Mouse (Mus musculus): ENCODE measurements around the gene Tspan4. TPM values are rescaled to one million over a fixed set of nuclear protein-coding genes. Genes with fewer than 3 reads are reported as not detected.

The Tspan4 gene
- polyA plus RNA-seq, 1 experiment from 2014 or later: 61.5 TPM

GRCm38 (mm10) chr7:141432741-141433516, 42.1 kb upstream of the Tspan4 start:
- WGBS: 92% methylated on average over 6 of the region's 6 CpGs
- no peak overlapping the region for H3K4me3 ChIP-seq (ENCODE audit: low read length)
- H3K9me3 ChIP-seq (replicated peaks; ENCODE audit: control insufficient read depth, low read length): no peaks in the 10 kb centered on the region
- peaks cover 11% of the 10 kb centered on the region for H3K36me3 ChIP-seq (ENCODE audit: control insufficient read depth, insufficient read depth)
- no peak for ATAC-seq (replicated peaks; ENCODE audit: extremely low read depth, insufficient read depth, low FRiP score)
- H3K4me1 ChIP-seq (ENCODE audit: control insufficient read depth, insufficient read depth, low read length): peaks cover 35% of the 10 kb centered on the region
- H3K27me3 ChIP-seq (ENCODE audit: control insufficient read depth, insufficient read depth, low read length): no peaks in the 10 kb centered on the region
- no peak overlapping the region for H3K9ac ChIP-seq (ENCODE audit: low read length)
- no peak overlapping the region for H3K4me2 ChIP-seq (ENCODE audit: low read depth, low read length)
- no peak overlapping the region for H3K27ac ChIP-seq (ENCODE audit: low read length)

GRCm38 (mm10) chr7:141433517-141434400, 41.3 kb upstream of the Tspan4 start:
- 73% methylated on average over 15 of the region's 15 CpGs for WGBS
- H3K27ac ChIP-seq (ENCODE audit: low read length): 0 out of 2 replicates have a peak overlapping the region, but pooled peaks have one; percentile 10

DNA sequence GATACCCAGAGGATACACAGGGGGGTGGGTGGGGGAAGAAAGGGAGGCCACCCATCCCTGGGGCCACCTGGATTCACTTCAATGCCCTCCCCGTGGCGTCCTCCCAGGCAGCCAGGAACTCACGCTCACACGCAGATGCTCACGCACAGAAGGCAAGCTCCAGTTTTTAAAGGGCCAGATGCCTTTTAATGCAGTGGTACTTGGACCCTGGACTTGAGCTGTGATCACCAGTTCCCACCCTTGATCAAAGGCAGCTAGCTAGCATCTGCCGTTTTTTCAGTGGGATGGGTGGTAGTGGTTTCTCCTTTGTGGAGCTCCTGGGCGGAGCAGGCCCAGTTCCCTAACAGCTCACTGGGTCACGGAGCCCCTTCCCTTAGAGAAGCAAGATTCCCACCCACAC, 40.6 kb upstream of the Tspan4 start:
- 16% methylated on average over 8 of the region's 8 CpGs for WGBS
- H3K36me3 ChIP-seq (ENCODE audit: control insufficient read depth, insufficient read depth): peaks cover 18% of the 10 kb centered on the region
- peak overlapping the region; percentile 73 for H3K9ac ChIP-seq (ENCODE audit: low read length)
- H3K4me1 ChIP-seq (ENCODE audit: control insufficient read depth, insufficient read depth, low read length): peaks cover 27% of the 10 kb centered on the region
- H3K4me3 ChIP-seq (ENCODE audit: low read length): peak overlapping the region; percentile 64
- no peaks in the 10 kb centered on the region for H3K9me3 ChIP-seq (replicated peaks; ENCODE audit: control insufficient read depth, low read length)
- H3K4me2 ChIP-seq (ENCODE audit: low read depth, low read length): peak overlapping the region; percentile 81
- no peak for ATAC-seq (replicated peaks; ENCODE audit: extremely low read depth, insufficient read depth, low FRiP score)
- H3K27me3 ChIP-seq (ENCODE audit: control insufficient read depth, insufficient read depth, low read length): no peaks in the 10 kb centered on the region
- peak overlapping the region; percentile 19 for H3K27ac ChIP-seq (ENCODE audit: low read length)

More at GRCm38 (mm10) chr7:141433517-141434400, 41.3 kb upstream of the Tspan4 start:
- peak overlapping the region; percentile 73 for H3K9ac ChIP-seq (ENCODE audit: low read length)
- H3K4me1 ChIP-seq (ENCODE audit: control insufficient read depth, insufficient read depth, low read length): peaks cover 32% of the 10 kb centered on the region
- no peaks in the 10 kb centered on the region for H3K9me3 ChIP-seq (replicated peaks; ENCODE audit: control insufficient read depth, low read length)
- H3K36me3 ChIP-seq (ENCODE audit: control insufficient read depth, insufficient read depth): peaks cover 15% of the 10 kb centered on the region
- no peak for ATAC-seq (replicated peaks; ENCODE audit: extremely low read depth, insufficient read depth, low FRiP score)
- peak overlapping the region; percentile 64 for H3K4me3 ChIP-seq (ENCODE audit: low read length)
- H3K27me3 ChIP-seq (ENCODE audit: control insufficient read depth, insufficient read depth, low read length): no peaks in the 10 kb centered on the region
- peak overlapping the region; percentile 81 for H3K4me2 ChIP-seq (ENCODE audit: low read depth, low read length)

- ATAC-seq (replicated peaks; ENCODE audit: extremely low read depth, insufficient read depth, low FRiP score): peak; percentile 43
- H3K36me3 ChIP-seq (ENCODE audit: control insufficient read depth, insufficient read depth): peaks cover 18% of the 10 kb centered on the region
- H3K9ac ChIP-seq (ENCODE audit: low read length): peak overlapping the region; percentile 73
- H3K27me3 ChIP-seq (ENCODE audit: control insufficient read depth, insufficient read depth, low read length): no peaks in the 10 kb centered on the region
- no peaks in the 10 kb centered on the region for H3K9me3 ChIP-seq (replicated peaks; ENCODE audit: control insufficient read depth, low read length)
- peaks cover 21% of the 10 kb centered on the region for H3K4me1 ChIP-seq (ENCODE audit: control insufficient read depth, insufficient read depth, low read length)
- 3% methylated on average over 17 of the region's 17 CpGs for WGBS
- peak overlapping the region; percentile 81 for H3K4me2 ChIP-seq (ENCODE audit: low read depth, low read length)
- peak overlapping the region; percentile 64 for H3K4me3 ChIP-seq (ENCODE audit: low read length)
- peak overlapping the region; percentile 19 for H3K27ac ChIP-seq (ENCODE audit: low read length)
Observed at GRCm38 (mm10) chr7:141435129-141435855, 39.7 kb upstream of the Tspan4 start.

DNA sequence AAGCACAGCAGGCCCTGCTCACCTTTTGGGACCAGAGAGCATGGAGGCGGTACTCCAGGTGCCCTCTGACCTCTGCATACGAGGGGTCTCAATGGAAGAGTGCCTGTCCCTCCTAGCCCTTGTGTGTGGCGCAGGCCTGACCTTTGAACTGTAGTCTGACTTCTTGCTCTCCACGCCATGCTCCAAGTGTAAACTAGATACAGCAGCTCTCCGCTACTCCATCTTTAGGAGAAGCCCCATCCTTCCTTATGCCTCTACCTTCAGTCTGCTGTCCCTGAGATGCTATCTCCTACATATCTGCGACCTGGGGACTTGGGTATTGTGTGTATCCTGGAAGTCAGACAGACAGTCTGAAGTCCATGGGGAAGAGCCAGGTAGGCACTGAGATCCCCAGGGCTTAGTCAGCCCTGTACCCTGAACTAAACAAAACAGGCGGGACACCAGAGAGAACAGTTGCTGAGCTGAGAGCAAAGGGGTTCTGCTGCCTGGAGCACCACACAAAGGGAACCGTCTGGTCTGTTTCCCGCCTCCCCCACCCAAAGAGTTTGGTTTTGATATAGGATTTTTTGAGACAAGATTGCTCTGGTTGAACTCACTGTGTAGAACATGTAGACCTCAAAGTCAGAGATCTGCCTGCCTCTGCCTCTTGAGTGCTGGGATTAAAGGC, 39.1 kb upstream of the Tspan4 start:
- Histone ChIP-seq H3K4me3 (ENCODE audit: low read length) (no peak overlapping the region), H3K36me3 (ENCODE audit: control insufficient read depth, insufficient read depth) (peaks cover 12% of the 10 kb centered on the region), H3K4me2 (ENCODE audit: low read depth, low read length) (no peak overlapping the region), H3K4me1 (ENCODE audit: control insufficient read depth, insufficient read depth, low read length) (peaks cover 27% of the 10 kb centered on the region), H3K9ac (ENCODE audit: low read length) (no peak overlapping the region), H3K27ac (ENCODE audit: low read length) (no peak overlapping the region), H3K27me3 (ENCODE audit: control insufficient read depth, insufficient read depth, low read length) (no peaks in the 10 kb centered on the region), H3K9me3 (replicated peaks; ENCODE audit: control insufficient read depth, low read length) (no peaks in the 10 kb centered on the region)
- WGBS: 84% methylated on average over 9 of the region's 9 CpGs
- no peak for ATAC-seq (replicated peaks; ENCODE audit: extremely low read depth, insufficient read depth, low FRiP score)

GRCm38 (mm10) chr7:141436523-141436892, 38.5 kb upstream of the Tspan4 start:
- Histone ChIP-seq H3K9ac (ENCODE audit: low read length) (peak overlapping the region; percentile 77), H3K27me3 (ENCODE audit: control insufficient read depth, insufficient read depth, low read length) (no peaks in the 10 kb centered on the region), H3K9me3 (replicated peaks; ENCODE audit: control insufficient read depth, low read length) (no peaks in the 10 kb centered on the region), H3K4me2 (ENCODE audit: low read depth, low read length) (peak overlapping the region; percentile 74), H3K27ac (ENCODE audit: low read length) (no peak overlapping the region), H3K4me3 (ENCODE audit: low read length) (peak overlapping the region; percentile 74), H3K36me3 (ENCODE audit: control insufficient read depth, insufficient read depth) (peaks cover 10% of the 10 kb centered on the region), H3K4me1 (ENCODE audit: control insufficient read depth, insufficient read depth, low read length) (peaks cover 27% of the 10 kb centered on the region)
- ATAC-seq (replicated peaks; ENCODE audit: extremely low read depth, insufficient read depth, low FRiP score): no peak
- WGBS: 70% methylated on average over 2 of the region's 2 CpGs

- H3K9me3 ChIP-seq (replicated peaks; ENCODE audit: control insufficient read depth, low read length): no peaks in the 10 kb centered on the region
- H3K27me3 ChIP-seq (ENCODE audit: control insufficient read depth, insufficient read depth, low read length): no peaks in the 10 kb centered on the region
- peak within 1 kb of the TSS; percentile 77 for H3K9ac ChIP-seq (ENCODE audit: low read length)
- WGBS: 6% methylated on average over 53 of the region's 53 CpGs
- H3K4me3 ChIP-seq (ENCODE audit: low read length): peak within 1 kb of the TSS; percentile 74
- H3K27ac ChIP-seq (ENCODE audit: low read length): peak within 1 kb of the TSS; percentile 58; the same call in 1 of the 2 replicates
- peaks cover 29% of the 10 kb centered on the region for H3K4me1 ChIP-seq (ENCODE audit: control insufficient read depth, insufficient read depth, low read length)
- ATAC-seq (replicated peaks; ENCODE audit: extremely low read depth, insufficient read depth, low FRiP score): peak; percentile 81
- peak within 1 kb of the TSS; percentile 74 for H3K4me2 ChIP-seq (ENCODE audit: low read depth, low read length)
- peaks cover 12% of the 10 kb centered on the region for H3K36me3 ChIP-seq (ENCODE audit: control insufficient read depth, insufficient read depth)
Observed at GRCm38 (mm10) chr7:141437178-141438120, 37.6 kb upstream of the Tspan4 start, which contains the start of gene Slc25a22. Gene Slc25a22, minus strand, starts transcription at chr7:141437892.
